Mouse (Mus musculus): ENCODE measurements around the gene Wsb1. TPM values are rescaled to one million over a fixed set of nuclear protein-coding genes. Genes with fewer than 3 reads are reported as not detected.
A peak's percentile ranks its signal among the peaks of the same experiment; 100 is the strongest.
"Not testable (repeated sequence)": the region's sequence is repeated elsewhere in the genome, so short reads cannot be mapped to it uniquely, and the experiment has no call there.

Wsb1 gene
- polyA plus RNA-seq (2015; fragmentation: Nextera tagmentation; extraction: Ambion mirVana): 119 and 135 TPM in 2 replicates

- Histone ChIP-seq H3K9ac (peak within 1 kb of the TSS; percentile 87), H3K9me3 (replicated peaks) (no peaks in the 10 kb centered on the region), H3K27ac (peak within 1 kb of the TSS; percentile 97), H3K27me3 (no peaks in the 10 kb centered on the region), H3K4me3 (peak within 1 kb of the TSS; percentile 91), H3K4me2 (peak within 1 kb of the TSS; percentile 80), H3K36me3 (peaks cover 8% of the 10 kb centered on the region), H3K4me1 (replicated peaks) (peaks cover 16% of the 10 kb centered on the region)
- WGBS: 2% methylated on average over 50 of the region's 50 CpGs
- peak; percentile 89 for ATAC-seq (replicated peaks; ENCODE audit: insufficient number of reproducible peaks, insufficient read depth, low FRiP score, low read depth)
Observed at GRCm38 (mm10) chr11:79254391-79255098, at the start of gene Wsb1. Gene Wsb1 (minus strand): TSS chr11:79254671.

- H3K4me2 ChIP-seq; H3K4me3 ChIP-seq; H3K36me3 ChIP-seq; ATAC-seq (replicated peaks; ENCODE audit: insufficient number of reproducible peaks, insufficient read depth, low FRiP score, low read depth); H3K27me3 ChIP-seq; H3K27ac ChIP-seq; H3K9me3 ChIP-seq (replicated peaks); H3K9ac ChIP-seq: not testable (repeated sequence)
- WGBS: 87% methylated on average over 4 of the region's 4 CpGs
- peaks cover 28% of the 10 kb centered on the region for H3K4me1 ChIP-seq (replicated peaks)
Observed at GRCm38 (mm10) chr11:79304245-79304644, 49.8 kb upstream of the Wsb1 start.

DNA sequence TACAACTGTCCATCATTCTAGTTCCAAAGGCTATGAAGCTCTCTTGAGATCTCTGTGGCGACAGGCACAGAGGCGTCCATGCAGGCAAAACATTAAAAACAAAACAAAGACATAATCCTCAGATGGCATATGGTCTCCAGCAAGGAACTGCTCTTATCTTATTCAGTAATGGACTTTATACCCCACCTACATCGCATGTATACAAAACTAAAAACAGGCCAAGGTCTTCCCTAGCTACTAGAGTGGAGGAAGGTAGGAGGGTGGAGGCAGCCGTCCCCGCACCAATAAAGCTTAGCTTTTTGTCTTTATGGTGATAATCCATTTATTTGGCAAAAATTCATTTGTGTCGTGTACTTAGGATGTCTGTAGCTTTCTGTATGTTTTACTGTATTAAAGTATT lies 48.6 kb upstream of the Wsb1 start:
- 80% methylated on average over 6 of the region's 6 CpGs for WGBS
- H3K4me1 ChIP-seq (replicated peaks): peaks cover 26% of the 10 kb centered on the region
- no peaks in the 10 kb centered on the region for H3K27me3 ChIP-seq
- no peaks in the 10 kb centered on the region for H3K36me3 ChIP-seq
- no peak overlapping the region for H3K27ac ChIP-seq
- H3K9me3 ChIP-seq (replicated peaks): no peaks in the 10 kb centered on the region
- H3K4me2 ChIP-seq: no peak overlapping the region
- no peak overlapping the region for H3K9ac ChIP-seq
- no peak for ATAC-seq (replicated peaks; ENCODE audit: insufficient number of reproducible peaks, insufficient read depth, low FRiP score, low read depth)
- no peak overlapping the region for H3K4me3 ChIP-seq

DNA sequence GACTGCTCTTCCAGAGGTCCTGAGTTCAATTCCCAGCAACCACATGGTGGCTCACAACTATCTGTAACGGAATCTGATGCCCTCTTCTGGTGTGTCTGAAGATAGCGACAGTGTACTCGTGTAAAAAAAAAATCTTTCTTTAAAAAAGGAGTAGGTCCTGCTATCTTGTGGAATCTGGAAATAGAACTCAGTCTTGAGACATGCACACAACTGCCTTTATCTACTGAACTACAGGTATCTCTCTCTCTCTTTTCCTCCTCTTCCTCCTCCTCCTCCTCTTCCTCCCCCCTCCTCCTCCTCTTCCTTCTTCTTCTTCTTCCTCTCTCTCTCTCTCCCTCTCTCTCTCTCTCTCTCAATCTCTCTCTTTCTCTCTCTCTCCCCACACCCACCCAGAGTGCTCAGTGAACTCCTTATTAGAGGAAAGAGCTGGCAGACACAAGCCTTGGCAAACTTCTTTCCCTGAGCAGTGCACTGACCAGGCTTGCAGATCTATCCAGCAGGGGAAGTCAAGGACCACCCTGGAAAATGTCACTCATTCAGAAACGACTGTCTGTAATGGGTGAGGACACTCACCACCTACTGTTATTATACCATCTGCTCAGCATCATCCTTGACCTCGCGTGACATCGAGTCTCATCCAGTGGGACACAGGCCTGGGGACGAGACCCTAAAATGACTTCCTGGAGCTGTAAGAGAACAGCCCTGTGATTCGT lies 45.4 kb upstream of the Wsb1 start:
- no peaks in the 10 kb centered on the region for H3K36me3 ChIP-seq
- no peak overlapping the region for H3K4me2 ChIP-seq
- H3K4me1 ChIP-seq (replicated peaks): no peaks in the 10 kb centered on the region
- ATAC-seq (replicated peaks; ENCODE audit: insufficient number of reproducible peaks, insufficient read depth, low FRiP score, low read depth): no peak
- H3K9me3 ChIP-seq (replicated peaks): no peaks in the 10 kb centered on the region
- WGBS: 65% methylated on average over 9 of the region's 9 CpGs
- H3K4me3 ChIP-seq: no peak overlapping the region
- H3K27me3 ChIP-seq: no peaks in the 10 kb centered on the region
- no peak overlapping the region for H3K9ac ChIP-seq
- H3K27ac ChIP-seq: no peak overlapping the region

- WGBS: 72% methylated on average over 5 of the region's 5 CpGs
- no peak for ATAC-seq (replicated peaks; ENCODE audit: insufficient number of reproducible peaks, insufficient read depth, low FRiP score, low read depth)
- Histone ChIP-seq H3K4me2 (no peak within 1 kb of the TSS), H3K27ac (no peak within 1 kb of the TSS), H3K36me3 (no peaks in the 10 kb centered on the region), H3K4me3 (no peak within 1 kb of the TSS), H3K9ac (no peak within 1 kb of the TSS), H3K9me3 (replicated peaks) (no peaks in the 10 kb centered on the region), H3K27me3 (no peaks in the 10 kb centered on the region), H3K4me1 (replicated peaks) (no peaks in the 10 kb centered on the region)
Observed at GRCm38 (mm10) chr11:79296856-79297491, 42.5 kb upstream of the Wsb1 start, which contains the start of gene Gm9964. Gene Gm9964 (minus strand): TSS chr11:79296906.

GRCm38 (mm10) chr11:79296167-79296566 lies 41.7 kb upstream of the Wsb1 start:
- no peak overlapping the region for H3K27ac ChIP-seq
- H3K27me3 ChIP-seq: no peaks in the 10 kb centered on the region
- no peaks in the 10 kb centered on the region for H3K36me3 ChIP-seq
- H3K4me3 ChIP-seq: no peak overlapping the region
- 48% methylated on average over 1 of the region's 1 CpGs for WGBS
- H3K9ac ChIP-seq: no peak overlapping the region
- H3K4me1 ChIP-seq (replicated peaks): 0 out of 2 replicates have a peak, but pooled peaks cover 2% of the 10 kb centered on the region
- no peaks in the 10 kb centered on the region for H3K9me3 ChIP-seq (replicated peaks)
- no peak overlapping the region for H3K4me2 ChIP-seq
- ATAC-seq (replicated peaks; ENCODE audit: insufficient number of reproducible peaks, insufficient read depth, low FRiP score, low read depth): no peak

- H3K36me3 ChIP-seq: no peaks in the 10 kb centered on the region
- H3K4me2 ChIP-seq: no peak overlapping the region
- no peaks in the 10 kb centered on the region for H3K9me3 ChIP-seq (replicated peaks)
- no peak overlapping the region for H3K9ac ChIP-seq
- H3K4me3 ChIP-seq: no peak overlapping the region
- no peaks in the 10 kb centered on the region for H3K27me3 ChIP-seq
- WGBS: 46% methylated on average over 1 of the region's 1 CpGs
- ATAC-seq (replicated peaks; ENCODE audit: insufficient number of reproducible peaks, insufficient read depth, low FRiP score, low read depth): no peak
- peaks cover 11% of the 10 kb centered on the region for H3K4me1 ChIP-seq (replicated peaks)
- H3K27ac ChIP-seq: no peak overlapping the region
Observed at GRCm38 (mm10) chr11:79293971-79294370, 39.5 kb upstream of the Wsb1 start.

DNA sequence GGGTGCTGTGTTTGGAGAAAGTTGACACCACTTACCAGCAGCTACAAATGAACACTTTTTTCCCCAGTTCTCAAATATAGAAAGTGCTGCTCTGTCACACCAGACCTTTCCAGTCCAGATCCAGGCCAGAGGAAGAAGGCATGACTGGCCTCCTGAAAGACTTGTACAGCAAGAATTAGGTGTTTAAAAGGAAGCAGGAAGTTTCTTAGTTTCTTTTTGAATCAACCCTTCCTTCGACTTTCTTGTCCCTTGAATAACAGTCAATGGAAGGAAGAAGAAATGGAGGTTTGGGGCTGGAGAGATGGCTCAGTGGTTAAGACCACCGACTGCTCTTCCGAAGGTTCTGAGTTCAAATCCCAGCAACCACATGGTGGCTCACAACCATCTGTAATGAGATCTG lies 38.6 kb upstream of the Wsb1 start:
- H3K9me3 ChIP-seq (replicated peaks): no peaks in the 10 kb centered on the region
- ATAC-seq (replicated peaks; ENCODE audit: insufficient number of reproducible peaks, insufficient read depth, low FRiP score, low read depth): no peak
- H3K4me1 ChIP-seq (replicated peaks): peaks cover 18% of the 10 kb centered on the region
- WGBS: 85% methylated on average over 3 of the region's 3 CpGs
- no peaks in the 10 kb centered on the region for H3K36me3 ChIP-seq
- no peak overlapping the region for H3K4me2 ChIP-seq
- no peak overlapping the region for H3K4me3 ChIP-seq
- no peak overlapping the region for H3K27ac ChIP-seq
- no peaks in the 10 kb centered on the region for H3K27me3 ChIP-seq
- H3K9ac ChIP-seq: no peak overlapping the region

DNA sequence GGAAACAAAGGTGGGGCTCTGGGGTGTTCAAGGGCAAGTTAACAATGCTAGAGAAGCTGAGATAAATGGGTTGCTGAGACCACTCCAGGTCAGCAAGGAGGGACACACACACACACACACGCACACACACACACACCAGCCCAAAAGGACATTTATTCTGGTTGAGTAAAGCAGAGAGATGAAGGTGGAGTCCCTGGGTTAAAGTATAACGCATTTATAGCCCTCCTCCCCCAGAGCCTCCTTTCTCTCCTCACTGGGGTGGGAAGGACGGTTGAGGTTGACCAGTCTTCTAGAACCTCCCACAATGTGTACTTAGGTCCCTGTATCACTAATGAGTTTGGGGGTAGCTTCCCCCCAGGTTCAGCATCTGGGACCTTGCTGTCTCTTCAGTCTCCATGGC lies 37.7 kb upstream of the Wsb1 start:
- no peak overlapping the region for H3K9ac ChIP-seq
- peaks cover 18% of the 10 kb centered on the region for H3K4me1 ChIP-seq (replicated peaks)
- no peaks in the 10 kb centered on the region for H3K27me3 ChIP-seq
- H3K4me3 ChIP-seq: no peak overlapping the region
- no peak overlapping the region for H3K27ac ChIP-seq
- no peaks in the 10 kb centered on the region for H3K9me3 ChIP-seq (replicated peaks)
- 70% methylated on average over 3 of the region's 3 CpGs for WGBS
- no peak overlapping the region for H3K4me2 ChIP-seq
- ATAC-seq (replicated peaks; ENCODE audit: insufficient number of reproducible peaks, insufficient read depth, low FRiP score, low read depth): no peak
- H3K36me3 ChIP-seq: no peaks in the 10 kb centered on the region

DNA sequence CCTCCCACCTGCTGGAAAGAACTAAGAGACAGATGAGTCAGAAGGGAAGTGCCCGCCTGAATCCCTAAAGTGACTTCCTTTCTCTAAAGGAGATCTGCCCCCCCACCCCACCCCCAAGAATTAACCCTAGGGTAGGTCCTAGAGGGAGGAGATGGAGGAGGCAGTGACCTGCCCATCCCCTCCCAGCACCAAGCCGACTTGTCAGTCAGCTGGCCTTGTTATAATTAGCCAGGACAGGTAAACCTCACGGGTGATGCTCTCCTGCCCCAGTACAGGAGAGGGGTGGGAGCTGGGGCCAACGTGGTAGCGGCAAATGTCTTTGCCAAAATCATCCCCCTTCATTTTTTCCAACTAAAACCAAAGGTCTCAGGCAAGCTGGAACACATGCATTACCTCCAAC lies 37.2 kb upstream of the Wsb1 start:
- no peaks in the 10 kb centered on the region for H3K27me3 ChIP-seq
- H3K27ac ChIP-seq: no peak overlapping the region
- 50% methylated on average over 5 of the region's 5 CpGs for WGBS
- H3K4me1 ChIP-seq (replicated peaks): peaks cover 18% of the 10 kb centered on the region
- no peak overlapping the region for H3K4me3 ChIP-seq
- H3K9ac ChIP-seq: no peak overlapping the region
- no peak overlapping the region for H3K4me2 ChIP-seq
- H3K9me3 ChIP-seq (replicated peaks): no peaks in the 10 kb centered on the region
- ATAC-seq (replicated peaks; ENCODE audit: insufficient number of reproducible peaks, insufficient read depth, low FRiP score, low read depth): no peak
- H3K36me3 ChIP-seq: no peaks in the 10 kb centered on the region

- Histone ChIP-seq H3K27ac (no peak overlapping the region), H3K9me3 (replicated peaks) (no peaks in the 10 kb centered on the region), H3K4me3 (no peak overlapping the region), H3K9ac (no peak overlapping the region), H3K36me3 (no peaks in the 10 kb centered on the region), H3K4me1 (replicated peaks) (peaks cover 26% of the 10 kb centered on the region), H3K4me2 (no peak overlapping the region), H3K27me3 (no peaks in the 10 kb centered on the region)
- WGBS: 43% methylated on average over 2 of the region's 2 CpGs
- ATAC-seq (replicated peaks; ENCODE audit: insufficient number of reproducible peaks, insufficient read depth, low FRiP score, low read depth): no peak
Observed at GRCm38 (mm10) chr11:79290473-79290872, 36.0 kb upstream of the Wsb1 start.
